Mouse (Mus musculus) stomach, postnatal 0 days (tissue): ENCODE measurements around the gene Trir. TPM values are rescaled to one million over a fixed set of nuclear protein-coding genes. Genes with fewer than 3 reads are reported as not detected.

ENCODE experiments used
- ATAC-seq: fragments of 200-750 bp; cut with Nextera tagmentation; 2 replicates; pipeline ENCODE4 v1.8.0; 2017; ENCODE audit not compliant: low FRiP score, low TSS enrichment
- DNase-seq: peaks from one replicate; pipeline ENCODE4 v3.0.0-alpha.2; 2016; ENCODE audit warnings: low spot score
- H3K27ac ChIP-seq: fragments of 300-500 bp; sonication (generic); replicated peaks from 2 replicates; pipeline ENCODE4 v1.5.1; 2014; ENCODE audit warnings: mild to moderate bottlenecking, control low read depth
- H3K27me3 ChIP-seq: fragments of 300-500 bp; sonication (generic); 2 replicates; pipeline ENCODE4 v1.6.1; 2014; ENCODE audit warnings: low read length; ENCODE audit not compliant: control insufficient read depth, insufficient read depth
- H3K36me3 ChIP-seq: fragments of 300-500 bp; sonication (generic); 2 replicates; pipeline ENCODE4 v1.6.1; 2014; ENCODE audit warnings: low read length, mixed read lengths; ENCODE audit not compliant: control insufficient read depth, insufficient read depth
- H3K4me1 ChIP-seq: fragments of 300-500 bp; sonication (generic); replicated peaks from 2 replicates; pipeline ENCODE4 v1.6.1; 2014; ENCODE audit warnings: antibody characterized with exemption; ENCODE audit not compliant: control insufficient read depth, insufficient read depth
- H3K4me2 ChIP-seq: fragments of 300-500 bp; sonication (generic); replicated peaks from 2 replicates; pipeline ENCODE4 v1.6.1; 2014; ENCODE audit warnings: low read depth, mild to moderate bottlenecking, control low read depth, moderate library complexity
- H3K4me3 ChIP-seq: fragments of 300-500 bp; sonication (generic); 2 replicates; pipeline ENCODE4 v1.5.1; 2014; ENCODE audit warnings: low read depth, low read length, control low read depth
- H3K9ac ChIP-seq: fragments of 300-500 bp; sonication (generic); 2 replicates; pipeline ENCODE4 v1.6.1; 2014; ENCODE audit warnings: mild to moderate bottlenecking, low read length, control low read depth, mixed read lengths
- H3K9me3 ChIP-seq: fragments of 300-500 bp; sonication (generic); 2 replicates; pipeline ENCODE4 v1.6.1; 2016; ENCODE audit warnings: low read length; ENCODE audit not compliant: control insufficient read depth
- CTCF ChIP-seq: IDR thresholded peaks from 2 replicates; pipeline ENCODE4 v1.5.1; 2016; ENCODE audit warnings: antibody characterized with exemption, low read depth, mild to moderate bottlenecking, moderate library complexity
- EP300 ChIP-seq: optimal IDR thresholded peaks from 2 replicates; pipeline ENCODE3; 2016; ENCODE audit warnings: antibody characterized with exemption
- WGBS: fragments of 180-500 bp; shearing (Covaris S2); extraction: QIAGEN DNeasy Blood & Tissue Kit; methylation state at CpG from one replicate; pipeline ENCODE4 v1.1.7; 2014; 5-methylcytosine and 5-hydroxymethylcytosine counted together
- polyA plus RNA-seq: library from polyadenylated mRNA; unstranded; fragments of >200 nt; fragmentation: Nextera tagmentation; extraction: Ambion mirVana; gene quantifications from 2 replicates; pipeline ENCODE4 v1.2.1, GENCODE M21; 2015

The Trir gene
- polyA plus RNA-seq, 1 experiment from 2014 or later: 95.1 TPM

- Histone ChIP-seq H3K9ac (peak overlapping the region; percentile 61), H3K4me3 (peak overlapping the region; percentile 79), H3K27ac (peak overlapping the region; percentile 90), H3K9me3 (no peaks in the 10 kb centered on the region), H3K36me3 (peaks cover 23% of the 10 kb centered on the region), H3K27me3 (no peaks in the 10 kb centered on the region), H3K4me1 (no peaks in the 10 kb centered on the region), H3K4me2 (peak overlapping the region; percentile 79)
- 0% methylated on average over 15 of the region's 15 CpGs for WGBS
- ATAC-seq (peak; percentile 18; the same call in 1 of the 2 replicates), DNase-seq (peak; percentile 61)
- TF ChIP-seq EP300: no peak
- no peak for TF ChIP-seq CTCF
Observed at GRCm38 (mm10) chr8:85035728-85036310, 9.2 kb downstream of the Trir start.

GRCm38 (mm10) chr8:85036381-85036717 is 9.7 kb downstream of the Trir start:
- Histone ChIP-seq H3K4me3 (peak overlapping the region; percentile 79), H3K4me1 (no peaks in the 10 kb centered on the region), H3K9me3 (no peaks in the 10 kb centered on the region), H3K27me3 (no peaks in the 10 kb centered on the region), H3K9ac (peak overlapping the region; percentile 61), H3K36me3 (peaks cover 19% of the 10 kb centered on the region), H3K27ac (peak overlapping the region; percentile 90), H3K4me2 (peak overlapping the region; percentile 79)
- WGBS: under 1% methylated on average over 9 of the region's 9 CpGs
- DNase-seq (no peak), ATAC-seq (peak; percentile 19; the same call in 1 of the 2 replicates)
- TF ChIP-seq CTCF (no peak), EP300 (no peak)

- DNase-seq (peak; percentile 92), ATAC-seq (peak; percentile 86)
- no peaks in the 10 kb centered on the region for H3K4me1 ChIP-seq
- no peak for TF ChIP-seq CTCF
- TF ChIP-seq EP300: no peak
- peak within 1 kb of the TSS; percentile 86 for H3K9ac ChIP-seq
- H3K9me3 ChIP-seq: no peaks in the 10 kb centered on the region
- peak within 1 kb of the TSS; percentile 99 for H3K27ac ChIP-seq
- WGBS: under 1% methylated on average over 55 of the region's 59 CpGs
- peaks cover 18% of the 10 kb centered on the region for H3K36me3 ChIP-seq
- H3K4me2 ChIP-seq: peak within 1 kb of the TSS; percentile 95
- H3K27me3 ChIP-seq: no peaks in the 10 kb centered on the region
- peak within 1 kb of the TSS; percentile 79 for H3K4me3 ChIP-seq
Observed at GRCm38 (mm10) chr8:85036718-85037365, 10.2 kb downstream of the Trir start, which contains the start of gene Tnpo2. TSS of gene Tnpo2 (plus strand) at chr8:85036915.

- peaks cover 14% of the 10 kb centered on the region for H3K36me3 ChIP-seq
- no peaks in the 10 kb centered on the region for H3K9me3 ChIP-seq
- peak overlapping the region; percentile 86 for H3K9ac ChIP-seq
- H3K4me1 ChIP-seq: no peaks in the 10 kb centered on the region
- H3K4me3 ChIP-seq: peak overlapping the region; percentile 79
- H3K27me3 ChIP-seq: no peaks in the 10 kb centered on the region
- TF ChIP-seq CTCF (no peak), EP300 (no peak)
- peak overlapping the region; percentile 99 for H3K27ac ChIP-seq
- DNase-seq: no peak
- peak; percentile 35 for ATAC-seq
- 2% methylated on average over 14 of the region's 14 CpGs for WGBS
- peak overlapping the region; percentile 95 for H3K4me2 ChIP-seq
Observed at GRCm38 (mm10) chr8:85037366-85037680, 10.7 kb downstream of the Trir start.

GRCm38 (mm10) chr8:85037681-85038531 is 11.3 kb downstream of the Trir start:
- Histone ChIP-seq H3K4me1 (no peaks in the 10 kb centered on the region), H3K9me3 (no peaks in the 10 kb centered on the region), H3K36me3 (peaks cover 10% of the 10 kb centered on the region), H3K27me3 (no peaks in the 10 kb centered on the region), H3K27ac (peak overlapping the region; percentile 99), H3K4me3 (peak overlapping the region; percentile 79), H3K4me2 (peak overlapping the region; percentile 95), H3K9ac (peak overlapping the region; percentile 86)
- TF ChIP-seq CTCF (peak; percentile 19; the same call in 1 of the 2 replicates), EP300 (no peak)
- WGBS: 2% methylated on average over 50 of the region's 57 CpGs
- peak; percentile 79 for DNase-seq
- ATAC-seq: peak; percentile 18; the same call in 1 of the 2 replicates
